Comparison of ENCODE assay signal across 9 mouse cellular contexts in genomic region chr9:63148410-63149371, GRCm38 (mm10). TPM values are rescaled to one million over a fixed set of nuclear protein-coding genes. Genes with fewer than 3 reads are reported as not detected.
A peak's percentile ranks its signal among the peaks of the same experiment; 100 is the strongest.
DNase-seq lines count a peak whose midpoint lies in the region; ATAC-seq and TF ChIP-seq lines count a peak whose summit lies in the region.
"Had no signal": no experiment of that assay in that cellular context is flagged by ENCODE, and none has a peak within 500 bp of the region (broad histone marks: within the 10 kb centered on the region; RNA-seq: fewer than 3 reads in every experiment).

TSS of gene Skor1 (minus strand) at chr9:63148961.

- DNase-seq in gastrocnemius, adult 2 months = no peak
- DNase-seq in gastrocnemius, postnatal 10 days = no peak
- peak; percentile 59 for DNase-seq in forebrain, postnatal 0 days
- no peak for DNase-seq in layer of hippocampus, adult 2 months (ENCODE audit: low spot score in 2 of 2)
- no peak for DNase-seq in natural killer cell, adult 2 months (ENCODE audit: low spot score in 2 of 2)
- no peak for DNase-seq in left cerebral cortex, adult 18-20 months (ENCODE audit: low spot score in 2 of 2)
- DNase-seq: layer of hippocampus, postnatal 36 days had no signal

- TF ChIP-seq CTCF in gastrocnemius, adult 2 months (IDR thresholded peaks at IDR 0.05) = no peak
- TF ChIP-seq CTCF in ES-Bruce4 (IDR thresholded peaks at IDR 0.05; ENCODE audit: low read depth, low read length) = no peak
- no peak for TF ChIP-seq CTCF in forebrain, postnatal 0 days (IDR thresholded peaks at IDR 0.05; ENCODE audit: low read depth)
- TF ChIP-seq CTCF in layer of hippocampus, adult 2 months (conservative IDR thresholded peaks at IDR 0.05) = no peak

- H3K4me2 ChIP-seq in forebrain, postnatal 0 days (ENCODE audit: low read depth) = peak within 1 kb of the TSS; percentile 59
- H3K4me2 ChIP-seq in liver, embryonic 16.5 days (ENCODE audit: low read depth, low read length) = peak within 1 kb of the TSS; percentile 53

- H3K9me3 ChIP-seq in ES-Bruce4 (replicated peaks; ENCODE audit: control insufficient read depth, insufficient read depth, low read length, poor library complexity, severe bottlenecking) = no peaks in the 10 kb centered on the region
- H3K9me3 ChIP-seq in forebrain, postnatal 0 days (ENCODE audit: low read length) = no peaks in the 10 kb centered on the region
- no peaks in the 10 kb centered on the region for H3K9me3 ChIP-seq in liver, embryonic 16.5 days (replicated peaks; ENCODE audit: control insufficient read depth, low read length)

- no peak; the same call in 1 of the 2 replicates for ATAC-seq in forebrain, postnatal 0 days
- no peak for ATAC-seq in liver, embryonic 16.5 days (ENCODE audit: low read depth)

- no peak within 1 kb of the TSS for H3K27ac ChIP-seq in gastrocnemius, adult 2 months
- no peak within 1 kb of the TSS for H3K27ac ChIP-seq in ES-Bruce4 (ENCODE audit: insufficient read depth, low read length)
- no peak within 1 kb of the TSS for H3K27ac ChIP-seq in forebrain, postnatal 0 days (ENCODE audit: low read depth, low read length)
- H3K27ac ChIP-seq in liver, embryonic 16.5 days (ENCODE audit: low read length) = no peak within 1 kb of the TSS
- no peak within 1 kb of the TSS for H3K27ac ChIP-seq in layer of hippocampus, adult 2 months

- peaks cover 2% of the 10 kb centered on the region for H3K4me1 ChIP-seq in ES-Bruce4 (ENCODE audit: control insufficient read depth, insufficient read depth, low read length)
- peaks cover 6% of the 10 kb centered on the region; the same call in 1 of the 2 replicates for H3K4me1 ChIP-seq in forebrain, postnatal 0 days (ENCODE audit: insufficient read depth)
- H3K4me1 ChIP-seq in liver, embryonic 16.5 days (ENCODE audit: control insufficient read depth, low read depth, low read length) = no peaks in the 10 kb centered on the region; the same call in none of the 2 replicates

- no peaks in the 10 kb centered on the region for H3K36me3 ChIP-seq in ES-Bruce4 (ENCODE audit: control insufficient read depth, insufficient read depth, low read length, poor library complexity, severe bottlenecking)
- no peaks in the 10 kb centered on the region for H3K36me3 ChIP-seq in forebrain, postnatal 0 days (ENCODE audit: insufficient read depth)
- H3K36me3 ChIP-seq in liver, embryonic 16.5 days (ENCODE audit: control insufficient read depth, insufficient read depth) = no peaks in the 10 kb centered on the region

- intact Hi-C loops in gastrocnemius, adult 2 months (cut with DNase I) = no loop called here

- no peak for TF ChIP-seq EP300 in ES-Bruce4 (IDR thresholded peaks at IDR 0.05; ENCODE audit: insufficient read depth, low read depth, low read length)

- 3% methylated on average over 79 of the region's 108 CpGs for WGBS in forebrain, postnatal 0 days
- WGBS in liver, embryonic 16.5 days (ENCODE audit: insufficient replicate concordance) = under 1% methylated on average over 70 of the region's 108 CpGs

- peak within 1 kb of the TSS; percentile 67 for H3K4me3 ChIP-seq in gastrocnemius, adult 2 months
- peak within 1 kb of the TSS; percentile 24 for H3K4me3 ChIP-seq in ES-Bruce4 (ENCODE audit: low read depth, low read length)
- peak within 1 kb of the TSS; percentile 37 for H3K4me3 ChIP-seq in forebrain, postnatal 0 days (ENCODE audit: low read depth, low read length)
- peak within 1 kb of the TSS; percentile 44 for H3K4me3 ChIP-seq in liver, embryonic 16.5 days (ENCODE audit: low read depth, low read length)
- no peak within 1 kb of the TSS for H3K4me3 ChIP-seq in layer of hippocampus, adult 2 months

- H3K9ac ChIP-seq in ES-Bruce4 (ENCODE audit: low read depth, poor library complexity, severe bottlenecking) = peak within 1 kb of the TSS; percentile 34; the same call in 1 of the 2 replicates
- H3K9ac ChIP-seq in forebrain, postnatal 0 days = no peak within 1 kb of the TSS
- H3K9ac ChIP-seq in liver, embryonic 16.5 days (ENCODE audit: low read depth, low read length) = no peak within 1 kb of the TSS

- no peak for TF ChIP-seq POLR2A in ES-Bruce4 (IDR thresholded peaks at IDR 0.05; ENCODE audit: insufficient read depth, low read length)

- H3K27me3 ChIP-seq in ES-Bruce4 (ENCODE audit: control insufficient read depth, insufficient read depth, low read length, poor library complexity, severe bottlenecking) = peaks cover 59% of the 10 kb centered on the region
- peaks cover 74% of the 10 kb centered on the region for H3K27me3 ChIP-seq in forebrain, postnatal 0 days (ENCODE audit: insufficient read depth, low read length)
- H3K27me3 ChIP-seq in liver, embryonic 16.5 days (ENCODE audit: control insufficient read depth, insufficient read depth, low read depth, low read length) = peaks cover 100% of the 10 kb centered on the region

RNA-seq across cellular contexts. Expression of gene Skor1, which starts in this region (rescaled TPM):
- under 1 TPM in 1 of 2 experiments, not detected in 1; 0.10 TPM for total RNA-seq in gastrocnemius, adult 2 months (2021)
- total RNA-seq in gastrocnemius, postnatal 10 days (2021) = under 1 TPM in 1 of 2 experiments, not detected in 1; 0.09 TPM
- polyA plus RNA-seq in ES-Bruce4 (2011; ENCODE audit: insufficient read depth, insufficient read length, low read depth, missing spikeins) = not detected in 2 replicates
- total RNA-seq in forebrain, postnatal 0 days (2014; rRNA removed) = 0.69 and 1.0 TPM in 2 replicates
- polyA plus RNA-seq in forebrain, postnatal 0 days (2015; fragmentation: Nextera tagmentation; extraction: Ambion mirVana) = 0.30 and 0.35 TPM in 2 replicates
- not detected in 2 replicates for polyA plus RNA-seq in liver, embryonic 16.5 days (2015; fragmentation: Nextera tagmentation; extraction: Ambion mirVana)
- under 1 TPM; 0.20 to 0.27 TPM for total RNA-seq in layer of hippocampus, adult 2 months (2021)
- total RNA-seq in left cerebral cortex, adult 18-20 months (2021) = under 1 TPM; 0.23 TPM
